Mouse (Mus musculus) CH12.LX (cell line): ENCODE measurements around the gene Vamp2. TPM values are rescaled to one million over a fixed set of nuclear protein-coding genes. Genes with fewer than 3 reads are reported as not detected.

Experiments used
- DNase-seq: peaks from one replicate; pipeline ENCODE4 v3.0.0-alpha.2; 2013; ENCODE audit errors: extremely low read depth
- H3K27ac ChIP-seq: 2 replicates; pipeline ENCODE4 v1.5.1; 2012; ENCODE audit warnings: low read depth, mild to moderate bottlenecking, control low read depth, moderate library complexity; ENCODE audit not compliant: insufficient read depth
- H3K27me3 ChIP-seq: replicated peaks from 2 replicates; pipeline ENCODE3; 2012; ENCODE audit warnings: inconsistent platforms
- H3K36me3 ChIP-seq, 2 experiments: replicated peaks in 1 of 2; 2 replicates each; pipeline versions ENCODE3 to v1.6.1; 2012; ENCODE audit warnings: inconsistent platforms in 1 of 2, low read length in 1 of 2, mild to moderate bottlenecking in 1 of 2, mixed read lengths in 1 of 2, moderate library complexity in 1 of 2; ENCODE audit not compliant: control insufficient read depth in 1 of 2, insufficient read depth in 1 of 2
- H3K4me1 ChIP-seq, 2 experiments: 2 replicates each; pipeline ENCODE4 v1.6.1; 2012; ENCODE audit warnings: inconsistent platforms in 1 of 2, moderate library complexity in 1 of 2; ENCODE audit not compliant: insufficient read depth in 2 of 2, control insufficient read depth in 1 of 2
- H3K4me2 ChIP-seq: 2 replicates; pipeline ENCODE4 v1.6.1; 2012; ENCODE audit warnings: low read depth, mild to moderate bottlenecking, control low read depth; ENCODE audit not compliant: poor library complexity, insufficient read depth, severe bottlenecking
- H3K4me3 ChIP-seq, 3 experiments: fragments of 150-350 bp in 1 of 3; sonication (generic) in 1 of 3; replicated peaks in 1 of 3; 2 replicates each; pipeline versions ENCODE3 to v1.5.1; 2011 to 2012; ENCODE audit warnings: low read depth in 2 of 3, low read length in 2 of 3, mild to moderate bottlenecking in 2 of 3, moderate library complexity in 2 of 3, control low read depth in 1 of 3, improper control_type of control experiment in 1 of 3, inconsistent platforms in 1 of 3, mixed read lengths in 1 of 3; ENCODE audit not compliant: poor library complexity in 1 of 3
- H3K79me2 ChIP-seq: replicated peaks from 2 replicates; pipeline ENCODE4 v1.6.1; 2012; ENCODE audit warnings: mild to moderate bottlenecking, moderate library complexity; ENCODE audit not compliant: control insufficient read depth, poor library complexity, insufficient read depth, severe bottlenecking; ENCODE audit errors: extremely low read depth
- H3K9ac ChIP-seq: 2 replicates; pipeline ENCODE4 v1.6.1; 2012; ENCODE audit warnings: low read depth, mild to moderate bottlenecking, control low read depth, moderate library complexity; ENCODE audit not compliant: insufficient read depth
- H3K9me3 ChIP-seq: replicated peaks from 2 replicates; pipeline ENCODE3; 2012; ENCODE audit warnings: low read length, inconsistent platforms, mixed read lengths
- CHD2 ChIP-seq: IDR thresholded peaks from 2 replicates; pipeline ENCODE4 v1.6.1; 2011; ENCODE audit warnings: low read length, improper control_type of control experiment
- E2F4 ChIP-seq: IDR thresholded peaks from 2 replicates; pipeline ENCODE4 v1.6.1; 2011; ENCODE audit warnings: low read depth, low read length, improper control_type of control experiment; ENCODE audit not compliant: insufficient replicate concordance
- ETS1 ChIP-seq: conservative IDR thresholded peaks from 2 replicates; pipeline ENCODE4 v1.6.1; 2012; ENCODE audit warnings: low read depth, mild to moderate bottlenecking, inconsistent platforms, low read length, improper control_type of control experiment, moderate library complexity
- GABPA ChIP-seq: IDR thresholded peaks from 2 replicates; pipeline ENCODE4 v1.6.1; 2012; ENCODE audit warnings: low read depth, low read length, improper control_type of control experiment, inconsistent platforms; ENCODE audit not compliant: insufficient replicate concordance
- JUND ChIP-seq: conservative IDR thresholded peaks from 2 replicates; pipeline ENCODE4 v1.6.1; 2011; ENCODE audit warnings: low read depth, low read length, improper control_type of control experiment
- MAFK ChIP-seq: IDR thresholded peaks from 2 replicates; pipeline ENCODE4 v1.6.1; 2011; ENCODE audit warnings: low read length, improper control_type of control experiment; ENCODE audit not compliant: insufficient replicate concordance
- MAX ChIP-seq: IDR thresholded peaks from 2 replicates; pipeline ENCODE4 v1.6.1; 2011; ENCODE audit warnings: low read length, improper control_type of control experiment
- MXI1 ChIP-seq: IDR thresholded peaks from 2 replicates; pipeline ENCODE4 v1.6.1; 2011; ENCODE audit warnings: mild to moderate bottlenecking, low read depth, low read length, improper control_type of control experiment
- MYC ChIP-seq: IDR thresholded peaks from 2 replicates; pipeline ENCODE4 v1.6.1; 2011; ENCODE audit warnings: low read depth, mild to moderate bottlenecking, improper control_type of control experiment, low read length
- NELFE ChIP-seq: IDR thresholded peaks from 2 replicates; pipeline ENCODE4 v1.6.1; 2011; ENCODE audit warnings: low read depth, low read length, improper control_type of control experiment
- PAX5 ChIP-seq: IDR thresholded peaks from 2 replicates; pipeline ENCODE4 v1.6.1; 2012; ENCODE audit warnings: low read length, inconsistent platforms, mixed read lengths
- RAD21 ChIP-seq: IDR thresholded peaks from 2 replicates; pipeline ENCODE4 v1.6.1; 2011; ENCODE audit warnings: low read depth, mild to moderate bottlenecking, low read length, improper control_type of control experiment, moderate library complexity
- SIN3A ChIP-seq: IDR thresholded peaks from 2 replicates; pipeline ENCODE4 v1.6.1; 2012; ENCODE audit warnings: low read length, improper control_type of control experiment, inconsistent platforms
- SMC3 ChIP-seq: IDR thresholded peaks from 2 replicates; pipeline ENCODE4 v1.6.1; 2011; ENCODE audit warnings: low read depth, low read length, improper control_type of control experiment
- TCF12 ChIP-seq: IDR thresholded peaks from 2 replicates; pipeline ENCODE4 v1.6.1; 2014; ENCODE audit warnings: low read depth, mild to moderate bottlenecking, inconsistent platforms, low read length, improper control_type of control experiment
- USF1 ChIP-seq: IDR thresholded peaks from 2 replicates; pipeline ENCODE4 v1.6.1; 2014; ENCODE audit warnings: low read depth, mild to moderate bottlenecking, inconsistent platforms, low read length, improper control_type of control experiment
- USF2 ChIP-seq: conservative IDR thresholded peaks from 2 replicates; pipeline ENCODE4 v1.6.1; 2011; ENCODE audit warnings: low read depth, low read length, improper control_type of control experiment
- ZKSCAN1 ChIP-seq: IDR thresholded peaks from 2 replicates; pipeline ENCODE4 v1.6.1; 2012; ENCODE audit warnings: low read depth, inconsistent platforms, low read length, improper control_type of control experiment, borderline replicate concordance
- ZNF384 ChIP-seq: IDR thresholded peaks from 2 replicates; pipeline ENCODE4 v1.6.1; 2012; ENCODE audit warnings: low read depth, low read length, improper control_type of control experiment, inconsistent platforms
- dilution Hi-C: fragments of 300-500 bp; cut with MboI; formaldehyde crosslinking; loops from 2 replicates; pipeline ENCODE4 v1.14.3; 2020; ENCODE audit warnings: low sequenced_read_pairs; ENCODE audit not compliant: extremely low pct_unique_long_range_greater_than_20kb, extremely low pct_ligation_motif_present
- in situ Hi-C: fragments of 300-500 bp; cut with MboI; formaldehyde crosslinking; loops from 3 replicates; pipeline ENCODE4 v1.14.3; 2019; ENCODE audit warnings: low sequenced_read_pairs, low pct_ligation_motif_present, low pct_unique_long_range_greater_than_20kb, mixed read lengths
- polyA plus RNA-seq: library from polyadenylated mRNA; unstranded; fragments of >175 nt; gene quantifications from 2 replicates; pipeline ENCODE4 v1.2.1, GENCODE M21; 2012; ENCODE audit warnings: low read depth; ENCODE audit not compliant: insufficient read length
- total RNA-seq, 2 experiments: library from RNA; depleted of rRNA; stranded (reverse); fragments of 300-350 nt in 1 of 2; fragments of >200 nt in 1 of 2; gene quantifications; 2 replicates each; pipeline ENCODE4 v1.2.3; 2012 to 2014

Vamp2 gene
- total and polyA plus RNA-seq, 3 experiments: 1.3 to 26.0 (median 8.2) TPM

GRCm38 (mm10) chr11:69078805-69079438, 9.4 kb upstream of the Vamp2 start (continued):
- TF ChIP-seq NELFE (peak; percentile 49), MAFK (peak; percentile 66; the same call in 1 of the 2 replicates), RAD21 (peak; percentile 1), SIN3A (peak; percentile 89), JUND (peak; percentile 94), ZKSCAN1 (no peak)

DNA sequence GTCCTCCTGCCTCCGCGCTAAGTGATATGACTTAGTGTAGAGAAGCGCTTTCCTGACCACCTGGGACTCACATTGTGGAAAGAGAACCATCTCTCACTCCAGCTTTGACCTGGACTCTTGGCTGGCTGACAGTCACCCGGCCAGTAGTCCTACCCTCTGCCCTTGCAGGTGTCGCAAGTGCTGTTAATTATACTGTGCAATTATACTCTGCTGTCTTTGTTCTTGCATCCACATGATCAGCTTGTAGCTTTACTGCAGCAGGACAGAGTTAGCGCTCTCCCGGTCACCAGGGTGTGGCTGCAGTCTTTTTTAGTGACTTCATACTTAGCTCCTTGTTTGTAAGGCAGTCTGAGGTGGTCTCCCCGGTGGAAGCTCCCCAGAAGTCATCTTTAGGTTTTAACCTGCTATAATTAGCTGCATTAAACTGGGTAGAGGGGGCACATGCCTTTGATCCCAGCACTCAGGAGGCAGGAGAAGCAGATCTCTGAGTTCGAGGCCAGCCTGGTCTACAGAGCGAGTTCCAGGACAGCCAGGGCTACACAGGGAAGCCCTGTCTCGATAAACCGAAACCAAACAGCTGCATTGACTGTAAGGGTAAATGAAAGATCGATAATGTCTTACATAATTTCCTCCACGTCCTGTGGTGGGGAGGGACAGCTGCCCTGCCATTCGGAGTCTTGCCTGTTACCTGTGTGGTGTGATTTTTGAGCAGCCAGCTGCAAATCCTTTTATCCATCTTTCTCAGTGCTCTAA, 8.0 kb upstream of the Vamp2 start:
- dilution Hi-C loops: no loop called here
- H3K9ac ChIP-seq: no peak overlapping the region
- TF ChIP-seq MAX (no peak), PAX5 (no peak), SMC3 (no peak), MYC (no peak), GABPA (no peak), USF1 (no peak), USF2 (no peak), E2F4 (no peak), CHD2 (no peak), ZNF384 (no peak), MXI1 (no peak), JUND (no peak), TCF12 (no peak), NELFE (no peak), ETS1 (no peak)
- H3K27me3 ChIP-seq: peaks cover 17% of the 10 kb centered on the region
- peaks cover 17 to 43% of the 10 kb centered on the region in 2 experiments for H3K4me1 ChIP-seq
- H3K27ac ChIP-seq: no peak overlapping the region
- no peak overlapping the region for H3K4me3 ChIP-seq
- H3K79me2 ChIP-seq: no peaks in the 10 kb centered on the region
- in situ Hi-C loops: loop anchor here (25.0 kb wide), 1 partner anchor 932 kb away; the partner anchor contains the start of genes Acadvl, Dlg4 and Dvl2
- no peaks in the 10 kb centered on the region for H3K36me3 ChIP-seq
- no peak overlapping the region for H3K4me2 ChIP-seq
- no peak for DNase-seq
- peaks cover 4% of the 10 kb centered on the region for H3K9me3 ChIP-seq
